Mouse (Mus musculus) brown adipose tissue, adult 24 weeks (tissue): ENCODE data around the gene Gm20388. TPM values are rescaled to one million over a fixed set of nuclear protein-coding genes. Genes with fewer than 3 reads are reported as not detected.
"Not testable (repeated sequence)": the region's sequence is repeated elsewhere in the genome, so short reads cannot be mapped to it uniquely, and the experiment has no call there.

Experiments
- H3K27ac ChIP-seq: fragments of 200-500 bp; replicated peaks from 2 replicates; pipeline ENCODE4 v1.5.1; 2012; ENCODE audit warnings: low read depth, mild to moderate bottlenecking, low read length
- H3K4me1 ChIP-seq: fragments of 200-500 bp; 2 replicates; pipeline ENCODE4 v1.6.1; 2012; ENCODE audit warnings: low read length, mixed read lengths; ENCODE audit not compliant: control insufficient read depth, insufficient read depth, insufficient read length
- H3K4me3 ChIP-seq: fragments of 200-500 bp; 2 replicates; pipeline ENCODE4 v1.5.1; 2012; ENCODE audit warnings: low read depth, mild to moderate bottlenecking, low read length, moderate library complexity; ENCODE audit not compliant: insufficient read depth
- polyA plus RNA-seq: library from polyadenylated mRNA; stranded (reverse); fragments of >200 nt; gene quantifications from 2 replicates; pipeline ENCODE4 v1.2.4, GENCODE M21; 2012; ENCODE audit not compliant: missing spikeins, insufficient read depth, insufficient read length

Gene Gm20388
- polyA plus RNA-seq, 1 experiment = 44.7 TPM

- Histone ChIP-seq H3K4me3 (no peak overlapping the region), H3K4me1 (no peaks in the 10 kb centered on the region), H3K27ac (no peak overlapping the region)
These were observed 3596.5 kb downstream of the Gm20388 start for GRCm38 (mm10) chr8:123507153-123507552.

GRCm38 (mm10) chr8:123510819-123511218 lies 3600.2 kb downstream of the Gm20388 start:
- Histone ChIP-seq H3K4me1 (no peaks in the 10 kb centered on the region), H3K27ac (no peak overlapping the region), H3K4me3 (no peak overlapping the region)

GRCm38 (mm10) chr8:123514136-123514535 lies 3603.5 kb downstream of the Gm20388 start:
- H3K27ac ChIP-seq = no peak overlapping the region
- H3K4me1 ChIP-seq = no peaks in the 10 kb centered on the region
- H3K4me3 ChIP-seq = peak overlapping the region; percentile 50

GRCm38 (mm10) chr8:123514781-123515539 lies 3604.3 kb downstream of the Gm20388 start, which contains the start of gene Dbndd1:
Gene Dbndd1 (minus strand): TSS chr8:123515463.
- Histone ChIP-seq H3K4me3 (peak within 1 kb of the TSS; percentile 50), H3K4me1 (peaks cover 4% of the 10 kb centered on the region; the same call in 1 of the 2 replicates), H3K27ac (no peak within 1 kb of the TSS)

GRCm38 (mm10) chr8:123515540-123515897 lies 3604.9 kb downstream of the Gm20388 start:
- H3K4me1 ChIP-seq = peaks cover 4% of the 10 kb centered on the region; the same call in 1 of the 2 replicates
- no peak overlapping the region for H3K27ac ChIP-seq
- H3K4me3 ChIP-seq = peak overlapping the region; percentile 35

- peaks cover 4% of the 10 kb centered on the region; the same call in 1 of the 2 replicates for H3K4me1 ChIP-seq
- H3K4me3 ChIP-seq = no peak overlapping the region
- no peak overlapping the region for H3K27ac ChIP-seq
These were observed 3606.0 kb downstream of the Gm20388 start for GRCm38 (mm10) chr8:123516596-123516995.

- Histone ChIP-seq H3K27ac (no peak overlapping the region), H3K4me1 (peaks cover 9% of the 10 kb centered on the region; the same call in 1 of the 2 replicates), H3K4me3 (peak overlapping the region; percentile 47)
These were observed 3607.5 kb downstream of the Gm20388 start for GRCm38 (mm10) chr8:123518172-123518571.

- Histone ChIP-seq H3K4me1 (peaks cover 9% of the 10 kb centered on the region; the same call in 1 of the 2 replicates), H3K4me3 (peak within 1 kb of the TSS; percentile 93), H3K27ac (no peak within 1 kb of the TSS)
These were observed 3608.0 kb downstream of the Gm20388 start, which contains the start of gene Gas8 for GRCm38 (mm10) chr8:123518667-123519066. Gene Gas8 (plus strand): TSS chr8:123518834.

- not testable (repeated sequence) for H3K27ac ChIP-seq, H3K4me1 ChIP-seq, H3K4me3 ChIP-seq
These were observed 3609.4 kb downstream of the Gm20388 start for GRCm38 (mm10) chr8:123520048-123520447.

- H3K27ac ChIP-seq = no peak overlapping the region
- H3K4me1 ChIP-seq = no peaks in the 10 kb centered on the region
- no peak overlapping the region for H3K4me3 ChIP-seq
These were observed 3617.3 kb downstream of the Gm20388 start for GRCm38 (mm10) chr8:123527720-123528489.

- Histone ChIP-seq H3K4me1 (no peaks in the 10 kb centered on the region), H3K27ac (no peak overlapping the region)
These were observed 3625.8 kb downstream of the Gm20388 start for GRCm38 (mm10) chr8:123536242-123536989.

GRCm38 (mm10) chr8:123536990-123537380 lies 3626.3 kb downstream of the Gm20388 start:
- no peaks in the 10 kb centered on the region for H3K4me1 ChIP-seq
- 0 out of 2 replicates have a peak overlapping the region, but pooled peaks have one; percentile 3 for H3K4me3 ChIP-seq
- H3K27ac ChIP-seq = no peak overlapping the region

More at GRCm38 (mm10) chr8:123536242-123536989, 3625.8 kb downstream of the Gm20388 start:
- no peak overlapping the region for H3K4me3 ChIP-seq

GRCm38 (mm10) chr8:123537641-123538040 lies 3627.0 kb downstream of the Gm20388 start:
- not testable (repeated sequence) for H3K4me3 ChIP-seq, H3K27ac ChIP-seq, H3K4me1 ChIP-seq

- not testable (repeated sequence) for H3K4me3 ChIP-seq, H3K4me1 ChIP-seq, H3K27ac ChIP-seq
These were observed 3653.6 kb downstream of the Gm20388 start for GRCm38 (mm10) chr8:123564221-123564620.

- H3K27ac ChIP-seq, H3K4me1 ChIP-seq, H3K4me3 ChIP-seq: not testable (repeated sequence)
These were observed 3664.7 kb downstream of the Gm20388 start for GRCm38 (mm10) chr8:123575386-123575785.
